Mouse (Mus musculus): ENCODE results near the gene Bpifa5. TPM values are rescaled to one million over a fixed set of nuclear protein-coding genes. Genes with fewer than 3 reads are reported as not detected.

Gene Bpifa5
- polyA plus RNA-seq, 1 experiment from 2014 or later, result not detected

DNA sequence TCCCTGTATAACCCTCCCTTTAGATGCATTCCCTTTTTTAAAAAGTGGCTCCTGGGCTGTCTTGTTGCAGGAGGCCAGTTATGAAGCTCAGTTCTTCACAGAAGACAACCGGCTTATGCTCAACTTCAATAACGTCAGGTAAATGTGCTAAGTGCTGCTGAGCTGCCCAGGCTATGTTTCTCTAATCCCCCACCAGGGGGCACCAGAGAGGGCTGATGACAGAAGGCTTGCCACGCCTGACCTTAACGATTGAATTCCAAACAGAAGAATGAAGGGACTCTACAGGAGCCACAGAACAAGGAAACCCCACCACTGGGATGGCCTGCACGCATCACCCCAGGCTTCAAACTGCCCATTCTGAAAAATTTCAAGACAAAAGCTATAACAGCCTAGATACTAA, 52.8 kb downstream of the Bpifa5 start:
- WGBS, result 14% methylated on average over 5 of the region's 5 CpGs
- peak; percentile 85 for DNase-seq (ENCODE audit: low spot score)
- ATAC-seq (replicated peaks; ENCODE audit: low FRiP score, low TSS enrichment, low read depth), result 0 out of 2 replicates have a peak, but pooled peaks have one; percentile 38

More for the DNA sequence above, 52.8 kb downstream of the Bpifa5 start:
- Histone ChIP-seq H3K4me3 (ENCODE audit: low read depth, low read length) (no peak overlapping the region), H3K27ac (ENCODE audit: low read depth) (no peak overlapping the region), H3K4me2 (ENCODE audit: low read length) (no peak overlapping the region), H3K9ac (ENCODE audit: low read length) (no peak overlapping the region), H3K36me3 (ENCODE audit: control insufficient read depth, insufficient read depth, low read length) (no peaks in the 10 kb centered on the region), H3K4me1 (replicated peaks; ENCODE audit: control insufficient read depth, insufficient read depth, low read length) (no peaks in the 10 kb centered on the region), H3K9me3 (ENCODE audit: control insufficient read depth, low read length) (no peaks in the 10 kb centered on the region), H3K27me3 (replicated peaks; ENCODE audit: control insufficient read depth, insufficient read depth, low read length) (no peaks in the 10 kb centered on the region)

Other genes with a start within 250 kb of the Bpifa5 start
- not detected in 2 replicates for gene Bpifb3, start 244.4 kb upstream of the Bpifa5 start, polyA plus RNA-seq (2014; fragmentation: Nextera tagmentation; extraction: Ambion mirVana)
- not detected in 2 replicates for gene Bpifb4, start 224.4 kb upstream of the Bpifa5 start, polyA plus RNA-seq (2014; fragmentation: Nextera tagmentation; extraction: Ambion mirVana)
- gene Bpifa6, start 187.7 kb upstream of the Bpifa5 start, polyA plus RNA-seq (2014; fragmentation: Nextera tagmentation; extraction: Ambion mirVana), result not detected in 2 replicates
- not detected in 2 replicates for gene Bpifa2, start 154.3 kb upstream of the Bpifa5 start, polyA plus RNA-seq (2014; fragmentation: Nextera tagmentation; extraction: Ambion mirVana)
- gene Bpifa3, start 32.3 kb upstream of the Bpifa5 start, polyA plus RNA-seq (2014; fragmentation: Nextera tagmentation; extraction: Ambion mirVana), result not detected in 2 replicates
- not detected in 2 replicates for gene Bpifa1, start 19.7 kb upstream of the Bpifa5 start, polyA plus RNA-seq (2014; fragmentation: Nextera tagmentation; extraction: Ambion mirVana)
- gene Bpifb1, start 28.2 kb downstream of the Bpifa5 start, polyA plus RNA-seq (2014; fragmentation: Nextera tagmentation; extraction: Ambion mirVana), result not detected in 2 replicates
- 0.35 TPM in 1 of 2 replicates, not detected in the other for gene Bpifb5, start 61.1 kb downstream of the Bpifa5 start, polyA plus RNA-seq (2014; fragmentation: Nextera tagmentation; extraction: Ambion mirVana)
- gene Bpifb9a, start 95.2 kb downstream of the Bpifa5 start, polyA plus RNA-seq (2014; fragmentation: Nextera tagmentation; extraction: Ambion mirVana), result not detected in 2 replicates
- not detected in 2 replicates for gene Bpifb9b, start 144.6 kb downstream of the Bpifa5 start, polyA plus RNA-seq (2014; fragmentation: Nextera tagmentation; extraction: Ambion mirVana)
- 9.5 and 18.0 TPM in 2 replicates for gene Cdk5rap1, start 210.4 kb downstream of the Bpifa5 start, polyA plus RNA-seq (2014; fragmentation: Nextera tagmentation; extraction: Ambion mirVana)
- gene Snta1, start 245.5 kb downstream of the Bpifa5 start, polyA plus RNA-seq (2014; fragmentation: Nextera tagmentation; extraction: Ambion mirVana), result 2.3 and 2.7 TPM in 2 replicates